Mouse (Mus musculus) heart, postnatal 10 days (tissue): ENCODE results near the gene Tldc2. TPM values are rescaled to one million over a fixed set of nuclear protein-coding genes. Genes with fewer than 3 reads are reported as not detected.

ENCODE experiments used
- DNase-seq, 2 experiments: peaks; one replicate each; pipeline ENCODE4 v3.0.0; 2021
- intact Hi-C: fragments of 180-260 bp; cut with DNase I; formaldehyde crosslinking; loops from one replicate; pipeline ENCODE4 v1.15.1; 2025
- total RNA-seq, 2 experiments: library from RNA; stranded (reverse); gene quantifications; 2 replicates each; pipeline ENCODE4 v1.2.3; 2021

Gene Tldc2
- total RNA-seq, 2 experiments from 2014 or later: not detected

GRCm38 (mm10) chr2:157076585-157076984, 10.3 kb upstream of the Tldc2 start:
- intact Hi-C loops: loop anchor here (5.0 to 10.0 kb wide), 2 partner anchors 34 to 352 kb away; no protein-coding TSS in a partner anchor
- DNase-seq: no peak

- DNase-seq: peak; percentile 77 to 78
- intact Hi-C loops: loop anchor here (5.0 to 10.0 kb wide), 2 partner anchors 35 to 352 kb away; no protein-coding TSS in a partner anchor
Measured at GRCm38 (mm10) chr2:157077160-157077559, 9.7 kb upstream of the Tldc2 start.

DNA sequence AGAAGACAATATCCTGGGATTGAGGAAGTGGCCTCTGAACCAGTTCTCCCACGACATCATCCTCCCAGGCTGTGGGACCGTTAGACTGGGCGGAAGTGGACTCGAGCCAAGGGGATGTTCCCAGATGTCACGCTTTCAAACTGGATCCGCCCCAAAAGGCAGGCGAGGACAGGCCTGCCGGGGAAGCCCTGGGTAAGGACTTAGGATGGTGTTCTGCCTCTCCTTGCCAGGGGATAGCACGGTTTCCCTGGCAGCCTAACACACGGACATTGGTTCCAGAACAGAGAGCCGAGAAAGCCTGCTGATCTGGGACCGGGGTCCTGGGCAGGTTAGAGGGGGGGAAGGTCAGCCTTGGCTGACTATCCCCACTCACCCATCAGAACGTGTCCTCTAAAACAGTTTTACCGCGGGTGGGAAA, 9.2 kb upstream of the Tldc2 start:
- intact Hi-C loops: loop anchor here (2.0 to 10.0 kb wide), 4 partner anchors 27 to 353 kb away; no protein-coding TSS in a partner anchor
- peak; percentile 94 to 96 for DNase-seq

DNA sequence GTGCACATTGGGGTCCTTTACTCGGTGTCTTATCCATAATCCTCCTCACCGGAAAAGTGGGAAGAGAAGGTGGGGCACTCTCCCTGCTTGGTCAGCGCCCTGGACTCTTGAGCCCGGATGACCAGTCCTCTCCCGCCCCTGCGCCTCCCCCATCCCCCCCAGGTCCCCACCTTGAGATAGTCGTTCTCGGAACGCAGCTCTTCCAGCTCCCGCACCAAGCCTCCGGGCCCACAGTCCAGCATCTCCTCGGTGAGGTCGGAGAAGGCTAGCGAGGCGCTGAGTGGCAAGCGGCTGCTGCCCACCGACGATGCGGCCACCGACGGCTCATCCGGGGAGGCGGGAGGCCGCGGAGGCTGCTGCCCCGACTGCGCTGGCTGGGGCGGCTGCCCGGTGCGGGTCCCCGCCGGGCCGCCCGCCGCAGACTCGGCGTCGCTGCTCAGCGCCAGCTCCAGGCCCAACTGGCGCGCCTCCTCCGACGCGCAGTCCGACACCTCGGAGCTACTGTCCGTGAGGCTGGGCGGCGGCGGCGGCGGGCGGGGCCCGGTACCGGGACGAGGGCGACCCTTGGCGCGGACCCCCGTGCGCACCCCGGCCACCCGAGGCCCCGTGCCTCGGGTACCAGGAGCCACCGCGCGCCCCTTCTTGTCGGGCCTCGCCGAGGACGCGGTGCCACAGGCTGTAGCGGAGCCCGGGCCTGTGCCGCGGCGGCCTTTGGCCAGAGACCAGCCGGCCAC, 8.6 kb upstream of the Tldc2 start:
- DNase-seq: peak; percentile 47 to 63
- intact Hi-C loops: loop anchor here (2.0 to 10.0 kb wide), 4 partner anchors 27 to 353 kb away; no protein-coding TSS in a partner anchor

GRCm38 (mm10) chr2:157078793-157079700, 7.8 kb upstream of the Tldc2 start, which contains the start of gene Soga1:
Soga1 (minus strand) TSS chr2:157079254.
- intact Hi-C loops: loop anchor here (2.0 to 10.0 kb wide), 4 partner anchors 28 to 354 kb away; no protein-coding TSS in a partner anchor
- peak; percentile 88 to 92 for DNase-seq

DNA sequence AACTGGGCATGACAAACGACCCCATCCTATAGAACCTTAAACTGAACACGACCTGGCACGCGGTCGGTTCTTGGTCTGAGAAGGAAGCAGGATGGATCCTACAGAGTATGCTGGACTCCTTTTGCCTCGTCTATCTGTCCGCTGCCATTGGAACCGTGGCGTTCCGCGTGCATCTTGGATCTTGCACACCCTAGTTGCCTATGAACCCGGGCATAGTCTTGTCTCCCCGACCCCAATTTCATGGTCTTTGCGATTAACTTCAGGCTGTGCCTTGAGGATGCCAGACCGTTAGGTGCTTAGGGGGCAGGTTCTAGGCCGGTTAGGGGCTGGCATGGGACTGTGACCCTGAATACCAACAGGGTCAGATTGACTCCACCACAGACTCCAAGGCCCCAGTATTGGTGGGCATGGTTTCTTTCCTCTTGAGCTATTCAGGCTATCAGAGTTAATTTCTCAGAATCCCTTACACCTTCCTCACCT, 7.1 kb upstream of the Tldc2 start:
- intact Hi-C loops: loop anchor here (2.0 to 10.0 kb wide), 4 partner anchors 29 to 355 kb away; no protein-coding TSS in a partner anchor
- DNase-seq: no peak

DNA sequence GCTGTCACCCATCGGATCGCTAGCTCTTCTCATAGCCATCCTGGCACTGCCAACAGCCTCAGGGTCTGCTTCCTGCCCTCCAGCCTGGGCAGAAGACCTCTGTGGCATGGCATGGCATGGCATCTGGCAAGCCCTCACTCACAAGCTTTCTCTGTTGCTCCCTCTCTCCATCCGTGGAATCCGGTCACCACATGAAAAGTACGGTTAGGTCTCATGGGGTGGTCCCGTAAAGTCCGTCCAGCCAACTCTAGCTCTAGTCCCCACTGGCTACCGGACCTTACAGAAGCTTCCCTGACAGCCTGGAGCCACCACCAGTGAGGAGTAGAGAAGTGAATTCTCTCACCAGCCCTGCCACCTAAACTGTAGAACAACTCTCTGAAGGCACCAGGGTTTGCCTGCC, 5.5 kb upstream of the Tldc2 start:
- intact Hi-C loops: no loop called here
- DNase-seq: no peak

- intact Hi-C loops: no loop called here
- no peak for DNase-seq
Measured at GRCm38 (mm10) chr2:157081960-157082359, 4.9 kb upstream of the Tldc2 start.

DNA sequence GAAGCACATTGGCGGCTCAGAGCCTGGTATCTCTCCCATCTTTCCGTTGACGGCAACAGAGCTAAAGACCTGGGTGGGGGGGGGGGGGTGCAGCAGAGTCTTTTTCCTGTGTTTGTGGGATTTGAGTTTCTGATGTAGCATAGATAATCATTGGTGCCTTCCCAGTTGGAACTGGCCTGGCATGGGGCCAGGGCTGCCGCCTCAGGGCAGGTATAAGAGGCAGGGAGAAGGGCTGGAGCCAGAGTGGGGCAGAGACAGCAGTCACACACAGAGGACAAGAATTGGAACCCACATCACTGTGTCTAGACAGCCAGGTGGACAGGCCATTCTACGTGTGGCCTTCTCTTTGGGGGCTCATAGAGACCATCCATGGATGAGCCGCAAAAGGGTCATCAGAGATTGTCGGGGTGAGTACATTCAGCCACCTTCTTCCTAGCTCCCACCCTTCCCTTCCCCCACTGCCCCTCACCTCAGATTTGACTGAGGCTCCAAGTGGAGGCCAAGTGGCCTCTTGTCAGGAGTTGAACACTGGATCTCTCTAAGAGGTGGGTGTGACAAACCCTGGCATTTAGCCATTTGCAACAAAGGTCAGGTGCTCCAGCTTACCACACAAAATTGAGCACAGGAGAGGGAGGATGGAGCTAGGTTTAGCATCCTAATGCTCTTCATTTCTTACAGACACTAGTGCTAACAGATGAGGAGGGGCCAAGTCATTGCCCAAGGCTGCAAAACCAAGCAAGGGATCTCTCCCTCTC, 1.8 kb upstream of the Tldc2 start:
- no peak for DNase-seq
- intact Hi-C loops: no loop called here

- intact Hi-C loops: no loop called here
- no peak for DNase-seq
Measured at GRCm38 (mm10) chr2:157087536-157088317, 872 bp downstream of the Tldc2 start.

GRCm38 (mm10) chr2:157092024-157092423, 5.2 kb downstream of the Tldc2 start:
- DNase-seq: peak; percentile 54 to 57
- intact Hi-C loops: no loop called here

DNA sequence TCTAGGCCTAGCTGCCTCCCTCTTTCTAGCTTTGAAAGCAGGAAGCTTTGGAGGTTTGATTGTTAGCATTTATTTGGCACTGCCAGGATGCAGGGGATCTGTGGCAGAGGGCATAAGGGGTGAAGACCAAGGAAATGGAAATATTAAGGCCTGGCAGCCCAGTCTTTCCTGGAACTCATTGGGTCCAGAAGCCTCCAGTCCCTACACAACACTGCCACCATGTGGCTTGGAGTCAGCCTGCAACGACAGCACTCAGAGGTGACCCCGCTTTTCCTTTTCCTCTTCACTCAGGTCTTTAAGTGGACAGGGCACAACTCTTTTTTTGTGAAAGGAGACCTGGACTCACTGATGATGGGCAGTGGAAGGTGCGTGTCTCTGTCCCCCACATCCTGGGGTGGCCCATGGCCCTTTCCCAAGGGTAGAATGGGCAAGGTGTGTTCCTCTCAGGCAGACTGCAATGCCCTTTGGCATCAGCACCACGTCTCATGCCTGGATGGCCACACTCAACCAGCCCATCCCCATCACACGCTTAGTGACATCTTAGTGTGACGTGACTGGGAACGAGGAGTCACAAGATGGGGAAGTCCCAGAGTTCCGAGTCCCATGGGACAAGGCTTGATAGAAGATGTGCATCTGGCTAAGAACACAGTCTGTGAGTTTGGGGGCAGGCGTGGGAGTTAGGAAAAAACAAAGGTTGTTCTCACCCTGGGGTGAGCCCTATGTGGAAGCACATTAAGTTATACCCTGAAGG, 8.3 kb downstream of the Tldc2 start:
- intact Hi-C loops: loop anchor here (1.0 to 5.0 kb wide), 4 partner anchors 64 to 288 kb away; no protein-coding TSS in a partner anchor
- peak; percentile 81 to 91 for DNase-seq

DNA sequence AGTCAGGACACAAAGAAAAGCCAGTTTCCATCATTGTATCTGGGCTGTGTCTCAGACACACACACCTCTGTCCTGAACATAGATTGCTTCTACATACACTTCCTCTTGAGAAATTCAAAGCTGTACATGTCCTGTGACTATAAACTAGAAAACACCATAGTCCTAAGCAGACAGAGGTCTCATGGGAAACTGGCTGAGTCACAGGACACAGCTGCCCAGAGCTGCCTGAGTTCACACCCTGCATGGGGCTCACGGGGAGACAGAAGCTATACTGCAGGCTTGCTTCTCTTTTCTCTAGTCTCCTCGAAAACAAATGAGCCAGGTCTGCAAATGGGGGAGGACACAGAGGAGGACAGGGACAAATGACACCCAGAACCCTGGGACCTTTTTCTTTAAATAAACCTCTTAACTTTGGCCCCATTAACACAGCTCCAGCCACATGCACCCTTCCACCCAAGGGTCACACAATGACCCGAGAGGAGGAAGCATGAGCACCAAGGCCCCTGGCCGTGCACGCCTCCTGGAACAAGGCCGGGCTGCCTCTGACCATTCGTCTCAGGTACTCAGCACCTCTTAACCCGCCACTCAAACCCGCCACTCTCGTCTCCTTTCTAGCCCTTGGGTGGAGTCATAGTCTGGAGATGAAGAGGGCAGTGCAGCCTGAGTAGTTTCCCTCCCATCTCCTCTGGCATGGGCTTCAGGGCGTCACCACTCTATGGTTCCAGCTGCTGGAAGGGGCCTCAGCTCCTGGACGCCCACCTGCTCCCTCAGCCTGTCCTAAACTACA, 12.9 kb downstream of the Tldc2 start:
- intact Hi-C loops: loop anchor here (5.0 kb wide), 1 partner anchor 292 kb away; no protein-coding TSS in a partner anchor
- no peak for DNase-seq

- intact Hi-C loops: no loop called here
- DNase-seq: no peak
Measured at GRCm38 (mm10) chr2:157100319-157100605, 13.4 kb downstream of the Tldc2 start.

DNA sequence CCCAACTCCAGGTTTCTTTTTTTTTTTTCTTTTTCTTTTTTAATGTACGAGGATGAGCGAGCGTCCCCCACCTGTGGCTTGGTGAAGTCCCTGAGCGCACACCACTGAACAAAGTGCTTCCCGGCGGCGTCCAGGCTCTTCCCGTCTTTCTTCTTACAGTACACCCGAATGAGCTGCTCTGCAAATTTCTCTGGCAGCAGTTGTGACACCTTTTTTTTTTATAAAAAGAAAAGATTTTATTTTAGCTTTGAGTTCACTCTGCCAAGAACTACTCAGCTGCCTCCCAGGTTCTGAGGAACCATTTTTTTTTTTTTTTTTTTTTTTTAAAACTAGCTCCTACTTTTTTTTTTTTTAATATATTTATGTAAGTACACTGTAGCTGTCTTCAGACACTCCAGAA, 14.8 kb downstream of the Tldc2 start:
- DNase-seq: no peak
- intact Hi-C loops: no loop called here

GRCm38 (mm10) chr2:157102256-157102655, 15.4 kb downstream of the Tldc2 start:
- intact Hi-C loops: no loop called here
- no peak for DNase-seq

DNA sequence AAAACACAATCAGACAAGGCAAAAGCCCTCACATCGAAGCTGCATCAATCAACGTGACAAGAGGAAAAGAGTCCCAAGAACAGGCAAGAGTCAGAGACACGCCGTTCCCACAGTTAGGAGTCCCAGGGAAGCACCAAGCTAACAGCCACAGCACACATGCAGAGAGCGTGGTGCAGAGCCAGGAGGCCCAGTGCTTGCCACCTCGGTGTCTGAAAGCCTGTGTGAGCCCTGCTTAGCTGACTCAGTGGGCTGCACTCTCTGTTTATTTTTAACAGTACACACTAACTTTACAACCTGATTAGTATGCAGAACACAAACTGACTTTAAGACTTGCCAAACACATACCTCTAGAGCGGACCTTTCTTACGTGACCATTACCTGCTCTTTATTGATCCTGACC, 17.6 kb downstream of the Tldc2 start:
- DNase-seq: no peak
- intact Hi-C loops: no loop called here

GRCm38 (mm10) chr2:157108236-157108635, 21.4 kb downstream of the Tldc2 start:
- DNase-seq: no peak
- intact Hi-C loops: no loop called here
